Mouse (Mus musculus): Measurements from ENCODE around the gene Gm42372. TPM values are rescaled to one million over a fixed set of nuclear protein-coding genes. Genes with fewer than 3 reads are reported as not detected.

Gene Gm42372
- polyA plus RNA-seq, 1 experiment from 2014 or later: 0.26 TPM

- Histone ChIP-seq H3K9ac (replicated peaks) (peak overlapping the region; percentile 87), H3K36me3 (peaks cover 39% of the 10 kb centered on the region), H3K27me3 (no peaks in the 10 kb centered on the region), H3K4me3 (replicated peaks) (peak overlapping the region; percentile 73), H3K27ac (peak overlapping the region; percentile 89), H3K4me2 (peak overlapping the region; percentile 89), H3K4me1 (replicated peaks) (peaks cover 61% of the 10 kb centered on the region), H3K9me3 (no peaks in the 10 kb centered on the region; the same call in 1 of the 2 replicates)
- ATAC-seq (ENCODE audit: insufficient number of reproducible peaks, insufficient read depth, low FRiP score, low TSS enrichment, low read depth): peak; percentile 94
- WGBS: under 1% methylated on average over 27 of the region's 27 CpGs
Observed at GRCm38 (mm10) chr7:16993651-16994399, 10.9 kb downstream of the Gm42372 start.

GRCm38 (mm10) chr7:16994400-16994799 lies 11.5 kb downstream of the Gm42372 start:
- H3K4me1 ChIP-seq (replicated peaks): peaks cover 61% of the 10 kb centered on the region
- H3K27me3 ChIP-seq: no peaks in the 10 kb centered on the region
- peak overlapping the region; percentile 89 for H3K27ac ChIP-seq
- H3K9me3 ChIP-seq: no peaks in the 10 kb centered on the region; the same call in 1 of the 2 replicates
- H3K4me2 ChIP-seq: peak overlapping the region; percentile 89
- H3K9ac ChIP-seq (replicated peaks): peak overlapping the region; percentile 87
- 3% methylated on average over 20 of the region's 20 CpGs for WGBS
- H3K4me3 ChIP-seq (replicated peaks): peak overlapping the region; percentile 73
- ATAC-seq (ENCODE audit: insufficient number of reproducible peaks, insufficient read depth, low FRiP score, low TSS enrichment, low read depth): no peak
- H3K36me3 ChIP-seq: peaks cover 43% of the 10 kb centered on the region

GRCm38 (mm10) chr7:16995345-16995744 lies 12.5 kb downstream of the Gm42372 start:
- ATAC-seq (ENCODE audit: insufficient number of reproducible peaks, insufficient read depth, low FRiP score, low TSS enrichment, low read depth): no peak
- peaks cover 53% of the 10 kb centered on the region for H3K36me3 ChIP-seq
- H3K9ac ChIP-seq (replicated peaks): peak overlapping the region; percentile 87

GRCm38 (mm10) chr7:16999233-16999632 lies 16.3 kb downstream of the Gm42372 start:
- Histone ChIP-seq H3K4me3 (replicated peaks) (no peak overlapping the region), H3K9me3 (no peaks in the 10 kb centered on the region), H3K27me3 (no peaks in the 10 kb centered on the region), H3K4me2 (no peak overlapping the region), H3K36me3 (peaks cover 84% of the 10 kb centered on the region), H3K4me1 (replicated peaks) (peaks cover 31% of the 10 kb centered on the region), H3K27ac (no peak overlapping the region), H3K9ac (replicated peaks) (no peak overlapping the region)
- WGBS: 79% methylated on average over 4 of the region's 4 CpGs
- ATAC-seq (ENCODE audit: insufficient number of reproducible peaks, insufficient read depth, low FRiP score, low TSS enrichment, low read depth): no peak

More at GRCm38 (mm10) chr7:16995345-16995744, 12.5 kb downstream of the Gm42372 start:
- Histone ChIP-seq H3K4me3 (replicated peaks) (peak overlapping the region; percentile 73), H3K27ac (peak overlapping the region; percentile 89; the same call in 1 of the 2 replicates), H3K9me3 (no peaks in the 10 kb centered on the region), H3K4me1 (replicated peaks) (peaks cover 58% of the 10 kb centered on the region), H3K4me2 (peak overlapping the region; percentile 89), H3K27me3 (no peaks in the 10 kb centered on the region)
- 88% methylated on average over 4 of the region's 4 CpGs for WGBS

GRCm38 (mm10) chr7:16999650-17000049 lies 16.8 kb downstream of the Gm42372 start:
- no peak for ATAC-seq (ENCODE audit: insufficient number of reproducible peaks, insufficient read depth, low FRiP score, low TSS enrichment, low read depth)
- no peak overlapping the region for H3K27ac ChIP-seq
- no peak overlapping the region for H3K4me3 ChIP-seq (replicated peaks)
- peaks cover 88% of the 10 kb centered on the region for H3K36me3 ChIP-seq
- no peak overlapping the region for H3K9ac ChIP-seq (replicated peaks)
- WGBS: 26% methylated on average over 4 of the region's 4 CpGs
- H3K4me2 ChIP-seq: no peak overlapping the region
- H3K27me3 ChIP-seq: no peaks in the 10 kb centered on the region
- peaks cover 30% of the 10 kb centered on the region for H3K4me1 ChIP-seq (replicated peaks)
- H3K9me3 ChIP-seq: no peaks in the 10 kb centered on the region

GRCm38 (mm10) chr7:17002375-17003195 lies 19.7 kb downstream of the Gm42372 start:
- no peak overlapping the region for H3K9ac ChIP-seq (replicated peaks)
- H3K27ac ChIP-seq: 0 out of 2 replicates have a peak overlapping the region, but pooled peaks have one; percentile 12
- ATAC-seq (ENCODE audit: insufficient number of reproducible peaks, insufficient read depth, low FRiP score, low TSS enrichment, low read depth): peak; percentile 57
- no peaks in the 10 kb centered on the region for H3K9me3 ChIP-seq
- H3K4me3 ChIP-seq (replicated peaks): no peak overlapping the region
- H3K27me3 ChIP-seq: no peaks in the 10 kb centered on the region
- no peak overlapping the region for H3K4me2 ChIP-seq
- H3K36me3 ChIP-seq: peaks cover 92% of the 10 kb centered on the region
- H3K4me1 ChIP-seq (replicated peaks): peaks cover 2% of the 10 kb centered on the region; the same call in 1 of the 2 replicates
- WGBS: 9% methylated on average over 7 of the region's 7 CpGs

- no peak overlapping the region for H3K9ac ChIP-seq (replicated peaks)
- no peaks in the 10 kb centered on the region for H3K4me1 ChIP-seq (replicated peaks)
- no peaks in the 10 kb centered on the region for H3K27me3 ChIP-seq
- H3K4me3 ChIP-seq (replicated peaks): no peak overlapping the region
- H3K36me3 ChIP-seq: peaks cover 92% of the 10 kb centered on the region
- no peaks in the 10 kb centered on the region for H3K9me3 ChIP-seq
- H3K4me2 ChIP-seq: no peak overlapping the region
- WGBS: 85% methylated on average over 7 of the region's 7 CpGs
- no peak for ATAC-seq (ENCODE audit: insufficient number of reproducible peaks, insufficient read depth, low FRiP score, low TSS enrichment, low read depth)
- no peak overlapping the region for H3K27ac ChIP-seq
Observed at GRCm38 (mm10) chr7:17003230-17003960, 20.5 kb downstream of the Gm42372 start.

- no peaks in the 10 kb centered on the region for H3K27me3 ChIP-seq
- WGBS: 85% methylated on average over 7 of the region's 7 CpGs
- H3K4me1 ChIP-seq (replicated peaks): no peaks in the 10 kb centered on the region
- no peak overlapping the region for H3K4me3 ChIP-seq (replicated peaks)
- no peaks in the 10 kb centered on the region for H3K9me3 ChIP-seq
- ATAC-seq (ENCODE audit: insufficient number of reproducible peaks, insufficient read depth, low FRiP score, low TSS enrichment, low read depth): no peak
- H3K4me2 ChIP-seq: no peak overlapping the region
- H3K9ac ChIP-seq (replicated peaks): no peak overlapping the region
- H3K27ac ChIP-seq: peak overlapping the region; percentile 17; the same call in 1 of the 2 replicates
- peaks cover 92% of the 10 kb centered on the region for H3K36me3 ChIP-seq
Observed at GRCm38 (mm10) chr7:17004716-17005115, 21.8 kb downstream of the Gm42372 start.

GRCm38 (mm10) chr7:17007300-17007699 lies 24.4 kb downstream of the Gm42372 start:
- 84% methylated on average over 4 of the region's 4 CpGs for WGBS
- Histone ChIP-seq H3K9ac (replicated peaks) (no peak overlapping the region), H3K4me3 (replicated peaks) (no peak overlapping the region), H3K36me3 (peaks cover 97% of the 10 kb centered on the region), H3K27me3 (no peaks in the 10 kb centered on the region), H3K4me1 (replicated peaks) (no peaks in the 10 kb centered on the region), H3K4me2 (no peak overlapping the region), H3K9me3 (no peaks in the 10 kb centered on the region), H3K27ac (no peak overlapping the region)
- no peak for ATAC-seq (ENCODE audit: insufficient number of reproducible peaks, insufficient read depth, low FRiP score, low TSS enrichment, low read depth)

- Histone ChIP-seq H3K9ac (replicated peaks) (no peak overlapping the region), H3K9me3 (no peaks in the 10 kb centered on the region), H3K27ac (no peak overlapping the region), H3K36me3 (peaks cover 100% of the 10 kb centered on the region), H3K27me3 (no peaks in the 10 kb centered on the region), H3K4me2 (no peak overlapping the region), H3K4me1 (replicated peaks) (no peaks in the 10 kb centered on the region), H3K4me3 (replicated peaks) (no peak overlapping the region)
- 92% methylated on average over 16 of the region's 16 CpGs for WGBS
- no peak for ATAC-seq (ENCODE audit: insufficient number of reproducible peaks, insufficient read depth, low FRiP score, low TSS enrichment, low read depth)
Observed at GRCm38 (mm10) chr7:17009326-17010009, 26.6 kb downstream of the Gm42372 start.
